Mouse (Mus musculus): ENCODE results near the gene Eps8l1. TPM values are rescaled to one million over a fixed set of nuclear protein-coding genes. Genes with fewer than 3 reads are reported as not detected.

Gene Eps8l1
- polyA plus RNA-seq, 1 experiment from 2014 or later: 25.2 TPM

DNA sequence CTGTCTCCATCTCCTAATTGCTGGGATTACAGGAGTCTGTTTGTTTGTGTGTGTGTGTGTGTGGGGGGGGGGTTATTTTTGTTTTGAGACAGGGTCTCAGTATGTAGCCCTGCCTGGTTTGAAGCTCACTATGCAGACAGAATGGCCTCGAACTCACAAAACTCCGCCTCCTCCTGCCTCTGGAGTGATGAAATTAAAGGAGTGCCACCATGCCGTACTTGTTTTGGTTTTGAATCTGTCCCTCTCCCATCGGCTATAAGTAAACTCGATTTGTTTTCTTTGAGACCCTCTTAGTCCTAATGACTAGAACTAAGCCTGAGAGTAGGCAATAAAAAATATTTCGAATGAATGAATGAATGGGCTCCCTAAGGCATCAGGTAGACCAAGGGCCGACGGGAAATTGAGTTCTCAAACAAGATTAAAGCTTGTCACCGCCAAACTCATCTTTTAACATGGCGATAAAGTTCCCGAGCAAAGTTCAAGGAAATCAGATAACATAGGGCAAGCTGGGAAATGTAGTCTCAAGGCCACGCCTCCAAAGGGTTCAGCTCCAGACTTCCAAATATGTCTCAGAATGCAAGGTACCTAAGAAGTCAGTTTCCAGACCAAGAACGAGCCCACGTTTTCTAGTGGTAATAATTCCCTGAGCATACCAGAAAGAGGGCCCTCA, 42.1 kb downstream of the Eps8l1 start:
- no peak overlapping the region for H3K9ac ChIP-seq (ENCODE audit: low read length)
- ATAC-seq (ENCODE audit: low FRiP score, low TSS enrichment): no peak

DNA sequence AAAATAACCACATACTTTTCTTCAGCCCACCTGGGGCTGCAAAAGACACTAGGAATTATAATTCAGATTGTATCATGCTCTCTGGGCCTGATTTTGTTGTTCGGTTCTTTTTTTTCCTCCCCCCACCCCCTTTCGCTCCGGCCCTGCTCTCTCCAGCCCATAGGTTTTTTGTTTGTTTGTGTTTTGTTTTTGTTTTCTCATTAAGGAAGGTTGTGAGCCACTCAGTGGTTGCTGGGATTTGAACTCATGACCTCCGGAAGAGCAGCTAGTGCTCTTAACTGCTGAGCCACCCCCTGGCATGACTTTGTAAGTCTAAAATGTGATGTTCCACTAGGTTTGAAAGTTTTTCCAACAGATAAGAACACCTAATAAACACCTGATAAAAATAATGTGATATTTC, 42.6 kb downstream of the Eps8l1 start:
- ATAC-seq (ENCODE audit: low FRiP score, low TSS enrichment) (no peak), DNase-seq (ENCODE audit: low spot score) (no peak)
- Histone ChIP-seq H3K4me1 (replicated peaks; ENCODE audit: control insufficient read depth, insufficient read depth) (peaks cover 8% of the 10 kb centered on the region), H3K9me3 (ENCODE audit: control insufficient read depth, low read length) (no peaks in the 10 kb centered on the region), H3K36me3 (ENCODE audit: control insufficient read depth, insufficient read depth, low read length) (no peaks in the 10 kb centered on the region), H3K4me3 (ENCODE audit: low read depth, low read length) (no peak overlapping the region), H3K27ac (replicated peaks) (no peak overlapping the region), H3K27me3 (ENCODE audit: control insufficient read depth, insufficient read depth, low read length) (no peaks in the 10 kb centered on the region), H3K9ac (ENCODE audit: low read length) (no peak overlapping the region), H3K4me2 (replicated peaks; ENCODE audit: low read depth) (no peak overlapping the region)
- 78% methylated on average over 4 of the region's 4 CpGs for WGBS
- no peak for TF ChIP-seq CTCF (IDR thresholded peaks at IDR 0.05; ENCODE audit: low read depth)
- no peak for TF ChIP-seq EP300 (optimal IDR thresholded peaks at IDR 0.05)

More for the DNA sequence above, 42.1 kb downstream of the Eps8l1 start:
- 9% methylated on average over 14 of the region's 14 CpGs for WGBS
- 0 out of 2 replicates have a peak overlapping the region, but pooled peaks have one; percentile 96 for H3K27ac ChIP-seq (replicated peaks)
- H3K9me3 ChIP-seq (ENCODE audit: control insufficient read depth, low read length): no peaks in the 10 kb centered on the region
- DNase-seq (ENCODE audit: low spot score): no peak
- peak overlapping the region; percentile 87 for H3K4me3 ChIP-seq (ENCODE audit: low read depth, low read length)
- H3K4me1 ChIP-seq (replicated peaks; ENCODE audit: control insufficient read depth, insufficient read depth): peaks cover 8% of the 10 kb centered on the region
- peak overlapping the region; percentile 72 for H3K4me2 ChIP-seq (replicated peaks; ENCODE audit: low read depth)
- H3K27me3 ChIP-seq (ENCODE audit: control insufficient read depth, insufficient read depth, low read length): no peaks in the 10 kb centered on the region
- TF ChIP-seq CTCF (IDR thresholded peaks at IDR 0.05; ENCODE audit: low read depth): no peak
- TF ChIP-seq EP300 (optimal IDR thresholded peaks at IDR 0.05): no peak
- no peaks in the 10 kb centered on the region for H3K36me3 ChIP-seq (ENCODE audit: control insufficient read depth, insufficient read depth, low read length)

DNA sequence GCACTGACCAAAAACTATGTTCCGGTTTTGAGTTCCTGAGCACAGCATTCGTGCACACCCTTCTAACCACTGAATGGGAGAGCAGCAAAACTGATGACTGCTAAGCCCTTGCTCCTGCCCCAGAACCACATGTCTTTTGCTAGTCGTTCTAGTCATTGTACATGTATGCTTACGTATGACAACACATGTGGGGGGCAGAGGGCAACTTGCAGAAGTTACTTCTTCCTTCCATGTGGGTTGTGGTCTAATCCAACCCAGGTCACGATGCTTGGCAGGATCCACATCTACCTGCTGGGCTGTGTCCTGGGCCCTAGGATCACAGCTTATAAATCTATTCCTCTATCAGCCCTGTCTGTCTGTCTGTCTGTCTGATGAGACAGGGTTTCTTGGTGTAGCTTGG, 43.4 kb downstream of the Eps8l1 start:
- Histone ChIP-seq H3K4me2 (replicated peaks; ENCODE audit: low read depth) (no peak overlapping the region), H3K4me3 (ENCODE audit: low read depth, low read length) (no peak overlapping the region), H3K9me3 (ENCODE audit: control insufficient read depth, low read length) (no peaks in the 10 kb centered on the region), H3K9ac (ENCODE audit: low read length) (no peak overlapping the region), H3K27me3 (ENCODE audit: control insufficient read depth, insufficient read depth, low read length) (no peaks in the 10 kb centered on the region), H3K27ac (replicated peaks) (no peak overlapping the region), H3K4me1 (replicated peaks; ENCODE audit: control insufficient read depth, insufficient read depth) (peaks cover 8% of the 10 kb centered on the region), H3K36me3 (ENCODE audit: control insufficient read depth, insufficient read depth, low read length) (no peaks in the 10 kb centered on the region)
- no peak for DNase-seq (ENCODE audit: low spot score)
- no peak for ATAC-seq (ENCODE audit: low FRiP score, low TSS enrichment)
- 83% methylated on average over 5 of the region's 5 CpGs for WGBS
- TF ChIP-seq CTCF (IDR thresholded peaks at IDR 0.05; ENCODE audit: low read depth) (no peak), EP300 (optimal IDR thresholded peaks at IDR 0.05) (no peak)

DNA sequence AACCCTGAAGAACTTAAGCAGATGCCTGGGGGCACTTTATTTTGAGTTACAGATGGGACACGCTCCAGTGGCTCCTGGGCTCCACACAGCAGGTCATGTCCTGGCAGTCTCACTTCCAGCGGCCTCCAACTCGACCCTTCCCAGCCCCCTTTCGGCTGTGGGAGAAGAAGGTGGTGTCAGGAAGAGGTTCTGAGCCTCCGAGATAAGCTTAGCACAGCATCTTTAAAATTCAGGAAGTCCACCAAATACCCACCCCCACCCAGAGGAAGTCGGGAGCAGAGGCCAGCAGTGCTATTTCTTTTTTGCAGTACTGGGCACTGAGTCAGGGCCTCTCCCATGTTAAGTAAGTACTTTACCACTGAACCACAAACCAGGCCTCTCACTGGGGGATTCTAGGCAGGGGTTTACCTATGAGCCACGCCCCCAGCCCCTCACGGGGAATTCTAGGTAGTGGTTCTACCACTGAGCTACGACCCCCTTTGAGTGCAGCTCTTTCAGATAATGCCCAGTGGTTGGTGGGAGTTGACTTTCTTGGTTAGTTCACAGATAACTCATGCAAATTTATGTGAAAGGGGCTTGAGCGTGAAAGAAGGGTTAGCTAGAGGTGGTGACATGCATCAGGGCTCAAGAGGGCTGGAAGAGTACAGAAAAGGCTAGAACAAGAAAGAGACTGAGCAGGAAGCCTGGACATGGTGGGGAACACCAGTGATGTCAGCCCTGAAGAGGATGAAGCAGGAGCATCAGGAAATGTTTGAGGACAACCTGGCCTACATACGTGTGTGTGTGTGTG, 44.4 kb downstream of the Eps8l1 start:
- no peak overlapping the region for H3K4me3 ChIP-seq (ENCODE audit: low read depth, low read length)
- TF ChIP-seq CTCF (IDR thresholded peaks at IDR 0.05; ENCODE audit: low read depth): no peak
- no peak for TF ChIP-seq EP300 (optimal IDR thresholded peaks at IDR 0.05)

DNA sequence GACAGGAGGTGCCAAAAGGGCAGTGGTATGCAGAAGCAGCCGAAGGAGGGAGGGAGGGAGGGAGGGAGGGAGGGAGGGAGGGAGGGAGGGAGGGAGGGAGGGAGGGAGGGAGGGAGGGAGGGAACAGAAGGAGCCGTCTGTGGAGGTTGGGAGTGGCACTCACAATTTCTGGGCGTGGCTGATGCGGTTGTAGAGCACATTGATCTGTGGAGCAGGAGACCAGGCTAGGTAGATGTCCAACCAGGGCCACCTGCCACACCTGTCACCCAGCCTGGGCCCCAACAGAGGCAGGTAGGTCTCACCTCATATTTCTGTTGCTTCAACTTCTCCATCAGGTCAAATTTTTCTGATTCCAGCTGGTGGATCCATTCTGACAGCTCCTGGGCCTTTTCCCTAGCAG, 46.7 kb downstream of the Eps8l1 start:
- Histone ChIP-seq H3K36me3 (ENCODE audit: control insufficient read depth, insufficient read depth, low read length) (no peaks in the 10 kb centered on the region), H3K27ac (replicated peaks) (no peak overlapping the region), H3K4me3 (ENCODE audit: low read depth, low read length) (no peak overlapping the region), H3K4me1 (replicated peaks; ENCODE audit: control insufficient read depth, insufficient read depth) (no peaks in the 10 kb centered on the region), H3K9me3 (ENCODE audit: control insufficient read depth, low read length) (no peaks in the 10 kb centered on the region), H3K9ac (ENCODE audit: low read length) (no peak overlapping the region), H3K4me2 (replicated peaks; ENCODE audit: low read depth) (no peak overlapping the region), H3K27me3 (ENCODE audit: control insufficient read depth, insufficient read depth, low read length) (no peaks in the 10 kb centered on the region)
- no peak for TF ChIP-seq EP300 (optimal IDR thresholded peaks at IDR 0.05)
- no peak for TF ChIP-seq CTCF (IDR thresholded peaks at IDR 0.05; ENCODE audit: low read depth)
- 51% methylated on average over 3 of the region's 4 CpGs for WGBS
- ATAC-seq (ENCODE audit: low FRiP score, low TSS enrichment) (no peak), DNase-seq (ENCODE audit: low spot score) (no peak)

More for the DNA sequence above, 44.4 kb downstream of the Eps8l1 start:
- H3K9me3 ChIP-seq (ENCODE audit: control insufficient read depth, low read length): no peaks in the 10 kb centered on the region
- ATAC-seq (ENCODE audit: low FRiP score, low TSS enrichment) (no peak), DNase-seq (ENCODE audit: low spot score) (no peak)
- WGBS: 55% methylated on average over 11 of the region's 11 CpGs
- no peak overlapping the region for H3K9ac ChIP-seq (ENCODE audit: low read length)
- H3K27ac ChIP-seq (replicated peaks): no peak overlapping the region
- peaks cover under 1% of the 10 kb centered on the region; the same call in 1 of the 2 replicates for H3K4me1 ChIP-seq (replicated peaks; ENCODE audit: control insufficient read depth, insufficient read depth)
- H3K27me3 ChIP-seq (ENCODE audit: control insufficient read depth, insufficient read depth, low read length): no peaks in the 10 kb centered on the region
- H3K36me3 ChIP-seq (ENCODE audit: control insufficient read depth, insufficient read depth, low read length): no peaks in the 10 kb centered on the region
- no peak overlapping the region for H3K4me2 ChIP-seq (replicated peaks; ENCODE audit: low read depth)

Data from stomach, postnatal 0 days (tissue).